Mouse (Mus musculus) macrophage (primary cell): ENCODE measurements around the gene Igdcc3. TPM values are rescaled to one million over a fixed set of nuclear protein-coding genes. Genes with fewer than 3 reads are reported as not detected.

ENCODE experiments used
- H3K27ac ChIP-seq: fragments of 350-480 bp; formaldehyde crosslinking; 2 replicates; pipeline ENCODE4 v1.9.0; 2021
- H3K36me3 ChIP-seq: fragments of 350-480 bp; formaldehyde crosslinking; 2 replicates; pipeline ENCODE4 v1.9.0; 2021; ENCODE audit errors: inconsistent target
- H3K4me3 ChIP-seq: fragments of 350-480 bp; formaldehyde crosslinking; 2 replicates; pipeline ENCODE4 v1.9.0; 2021; ENCODE audit errors: inconsistent target
- H3K79me2 ChIP-seq: fragments of 350-480 bp; formaldehyde crosslinking; 2 replicates; pipeline ENCODE4 v1.9.0; 2021; ENCODE audit errors: inconsistent target
- WGBS: methylation state at CpG from one replicate; pipeline ENCODE4 v1.1.7; 2026; ENCODE audit warnings: inconsistent platforms; ENCODE audit not compliant: missing documents; 5-methylcytosine and 5-hydroxymethylcytosine counted together
- polyA plus RNA-seq: library from polyadenylated mRNA; stranded (reverse); fragments of 250-400 nt; gene quantifications from 3 replicates; pipeline ENCODE4 v1.2.4, GENCODE M21; 2018; ENCODE audit warnings: inconsistent platforms
- total RNA-seq, 78 experiments: library from RNA; depleted of rRNA; stranded (reverse); fragments of 250-400 nt; gene quantifications; 1 replicate in 9 of 78; 2 replicates in 24 of 78; 3 replicates in 43 of 78; 4 replicates in 2 of 78; pipeline ENCODE4 v1.2.4; 2018; ENCODE audit warnings: inconsistent platforms in 56 of 78

The Igdcc3 gene
- not detected for total RNA-seq (2018; cell fraction: chromatin; rRNA removed)
- not detected for total RNA-seq (2018; cell fraction: cytosol; rRNA removed)
- total RNA-seq (2018; cell fraction: nucleus; rRNA removed), result not detected
- not detected in 3 replicates for polyA plus RNA-seq

GRCm38 (mm10) chr9:65140936-65141305 is at the start of gene Igdcc3:
Igdcc3 (plus strand) TSS chr9:65141189.
- Histone ChIP-seq H3K4me3 (no peak within 1 kb of the TSS), H3K27ac (no peak within 1 kb of the TSS), H3K36me3 (no peaks in the 10 kb centered on the region), H3K79me2 (no peaks in the 10 kb centered on the region)
- WGBS, result 2% methylated on average over 38 of the region's 48 CpGs

GRCm38 (mm10) chr9:65094237-65094636 is 46.8 kb upstream of the Igdcc3 start:
- H3K27ac ChIP-seq, result no peak overlapping the region
- no peaks in the 10 kb centered on the region for H3K79me2 ChIP-seq
- no peaks in the 10 kb centered on the region for H3K36me3 ChIP-seq
- no peak overlapping the region for H3K4me3 ChIP-seq
- WGBS, result 93% methylated on average over 6 of the region's 6 CpGs

GRCm38 (mm10) chr9:65100991-65101685 is 39.9 kb upstream of the Igdcc3 start, which contains the start of gene Igdcc4:
Igdcc4 (plus strand) TSS chr9:65101486.
- no peak within 1 kb of the TSS for H3K27ac ChIP-seq
- H3K4me3 ChIP-seq, result no peak within 1 kb of the TSS
- H3K36me3 ChIP-seq, result no peaks in the 10 kb centered on the region
- 4% methylated on average over 39 of the region's 76 CpGs for WGBS
- H3K79me2 ChIP-seq, result no peaks in the 10 kb centered on the region

- no peak overlapping the region for H3K4me3 ChIP-seq
- no peaks in the 10 kb centered on the region for H3K79me2 ChIP-seq
- H3K36me3 ChIP-seq, result no peaks in the 10 kb centered on the region
- WGBS, result 2% methylated on average over 39 of the region's 39 CpGs
- no peak overlapping the region for H3K27ac ChIP-seq
Observed at GRCm38 (mm10) chr9:65101686-65102376, 39.2 kb upstream of the Igdcc3 start.

GRCm38 (mm10) chr9:65102377-65103172 is 38.4 kb upstream of the Igdcc3 start:
- WGBS, result 40% methylated on average over 35 of the region's 36 CpGs
- no peak overlapping the region for H3K4me3 ChIP-seq
- no peaks in the 10 kb centered on the region for H3K79me2 ChIP-seq
- H3K36me3 ChIP-seq, result no peaks in the 10 kb centered on the region
- H3K27ac ChIP-seq, result no peak overlapping the region

GRCm38 (mm10) chr9:65103173-65103752 is 37.7 kb upstream of the Igdcc3 start:
- no peaks in the 10 kb centered on the region for H3K36me3 ChIP-seq
- no peak overlapping the region for H3K4me3 ChIP-seq
- H3K79me2 ChIP-seq, result no peaks in the 10 kb centered on the region
- 53% methylated on average over 8 of the region's 8 CpGs for WGBS
- H3K27ac ChIP-seq, result no peak overlapping the region

GRCm38 (mm10) chr9:65106821-65107220 is 34.2 kb upstream of the Igdcc3 start:
- no peak overlapping the region for H3K4me3 ChIP-seq
- no peak overlapping the region for H3K27ac ChIP-seq
- WGBS, result 79% methylated on average over 4 of the region's 4 CpGs
- H3K36me3 ChIP-seq, result no peaks in the 10 kb centered on the region
- no peaks in the 10 kb centered on the region for H3K79me2 ChIP-seq

- WGBS, result 100% methylated on average over 1 of the region's 1 CpGs
- H3K4me3 ChIP-seq, result no peak overlapping the region
- no peaks in the 10 kb centered on the region for H3K36me3 ChIP-seq
- no peaks in the 10 kb centered on the region for H3K79me2 ChIP-seq
- H3K27ac ChIP-seq, result no peak overlapping the region
Observed at GRCm38 (mm10) chr9:65107893-65108292, 33.1 kb upstream of the Igdcc3 start.

- H3K27ac ChIP-seq, result no peak overlapping the region
- 47% methylated on average over 24 of the region's 24 CpGs for WGBS
- H3K4me3 ChIP-seq, result no peak overlapping the region
- no peaks in the 10 kb centered on the region for H3K36me3 ChIP-seq
- H3K79me2 ChIP-seq, result no peaks in the 10 kb centered on the region
Observed at GRCm38 (mm10) chr9:65109132-65110072, 31.6 kb upstream of the Igdcc3 start.

GRCm38 (mm10) chr9:65111698-65112097 is 29.3 kb upstream of the Igdcc3 start:
- 96% methylated on average over 3 of the region's 5 CpGs for WGBS

GRCm38 (mm10) chr9:65113694-65114093 is 27.3 kb upstream of the Igdcc3 start:
- no peaks in the 10 kb centered on the region for H3K79me2 ChIP-seq
- no peaks in the 10 kb centered on the region for H3K36me3 ChIP-seq
- no peak overlapping the region for H3K4me3 ChIP-seq
- WGBS, result 94% methylated on average over 2 of the region's 2 CpGs
- no peak overlapping the region for H3K27ac ChIP-seq

More at GRCm38 (mm10) chr9:65111698-65112097, 29.3 kb upstream of the Igdcc3 start:
- Histone ChIP-seq H3K27ac (no peak overlapping the region), H3K4me3 (no peak overlapping the region), H3K79me2 (no peaks in the 10 kb centered on the region), H3K36me3 (no peaks in the 10 kb centered on the region)

- 91% methylated on average over 2 of the region's 2 CpGs for WGBS
- no peaks in the 10 kb centered on the region for H3K79me2 ChIP-seq
Observed at GRCm38 (mm10) chr9:65115891-65116290, 25.1 kb upstream of the Igdcc3 start.

GRCm38 (mm10) chr9:65117516-65117915 is 23.5 kb upstream of the Igdcc3 start:
- Histone ChIP-seq H3K36me3 (no peaks in the 10 kb centered on the region), H3K27ac (no peak overlapping the region), H3K4me3 (no peak overlapping the region), H3K79me2 (no peaks in the 10 kb centered on the region)
- 73% methylated on average over 2 of the region's 2 CpGs for WGBS

More at GRCm38 (mm10) chr9:65115891-65116290, 25.1 kb upstream of the Igdcc3 start:
- no peaks in the 10 kb centered on the region for H3K36me3 ChIP-seq
- no peak overlapping the region for H3K27ac ChIP-seq
- H3K4me3 ChIP-seq, result no peak overlapping the region
